In genomic region chr7:46918678-46919371, GRCm38 (mm10) we compare ENCODE assay signal across 7 mouse cellular contexts. TPM values are rescaled to one million over a fixed set of nuclear protein-coding genes. Genes with fewer than 3 reads are reported as not detected.
A peak's percentile ranks its signal among the peaks of the same experiment; 100 is the strongest.
DNase-seq lines count a peak whose midpoint lies in the region; ATAC-seq and TF ChIP-seq lines count a peak whose summit lies in the region.

No protein-coding gene starts in this region.

- no peak overlapping the region for H3K27ac ChIP-seq in thymus, adult 2 months (ENCODE audit: control insufficient read depth, insufficient read depth, low read length)
- H3K27ac ChIP-seq in intestine, embryonic 14.5 days (ENCODE audit: low read depth), result peak overlapping the region; percentile 96
- H3K27ac ChIP-seq in midbrain, postnatal 0 days (ENCODE audit: low read depth, low read length), result no peak overlapping the region

- TF ChIP-seq CTCF in thymus, adult 2 months (IDR thresholded peaks at IDR 0.05; ENCODE audit: borderline replicate concordance, control insufficient read depth, extremely low read depth, insufficient read depth, low read length, poor library complexity), result no peak
- TF ChIP-seq CTCF in midbrain, postnatal 0 days (IDR thresholded peaks at IDR 0.05), result no peak

- H3K4me3 ChIP-seq in thymus, adult 2 months (ENCODE audit: control insufficient read depth, insufficient read depth, low read length), result peak overlapping the region; percentile 28; the same call in 1 of the 2 replicates
- H3K4me3 ChIP-seq in intestine, embryonic 14.5 days (ENCODE audit: low read depth, low read length), result peak overlapping the region; percentile 91
- H3K4me3 ChIP-seq in midbrain, postnatal 0 days (ENCODE audit: low read depth, low read length), result peak overlapping the region; percentile 97

- H3K4me2 ChIP-seq in intestine, embryonic 14.5 days (ENCODE audit: low read length), result peak overlapping the region; percentile 59
- H3K4me2 ChIP-seq in midbrain, postnatal 0 days (ENCODE audit: low read depth, low read length, poor library complexity, severe bottlenecking), result peak overlapping the region; percentile 69

- 16% methylated on average over 13 of the region's 13 CpGs for WGBS in thymus, adult 2 months
- 13% methylated on average over 13 of the region's 13 CpGs for WGBS in intestine, embryonic 14.5 days
- WGBS in midbrain, postnatal 0 days, result 20% methylated on average over 13 of the region's 13 CpGs

- DNase-seq in thymus, adult 2 months, result no peak
- DNase-seq in thymus, postnatal 4 days, result no peak
- peak; percentile 26 for DNase-seq in embryo, embryonic 9.5 days (ENCODE audit: extremely low spot score)
- peak; percentile 54 for DNase-seq in intestine, embryonic 14.5 days (ENCODE audit: low spot score)
- peak; percentile 7 for DNase-seq in midbrain, postnatal 0 days (ENCODE audit: low spot score)
- no peak for DNase-seq in right cerebral cortex, adult 18-20 months
- DNase-seq in left cerebral cortex, postnatal 4 days, result no peak

- H3K9me3 ChIP-seq in intestine, embryonic 14.5 days (ENCODE audit: control insufficient read depth, low read length), result no peaks in the 10 kb centered on the region
- H3K9me3 ChIP-seq in midbrain, postnatal 0 days (ENCODE audit: low read length), result no peaks in the 10 kb centered on the region

- peaks cover 4% of the 10 kb centered on the region for H3K4me1 ChIP-seq in thymus, adult 2 months (replicated peaks; ENCODE audit: control insufficient read depth, insufficient read depth, low read length)
- peaks cover 15% of the 10 kb centered on the region for H3K4me1 ChIP-seq in intestine, embryonic 14.5 days (replicated peaks; ENCODE audit: control insufficient read depth, insufficient read depth, low read length)
- 0 out of 2 replicates have a peak, but pooled peaks cover 11% of the 10 kb centered on the region for H3K4me1 ChIP-seq in midbrain, postnatal 0 days (ENCODE audit: insufficient read depth, low read length)

- no peaks in the 10 kb centered on the region for H3K27me3 ChIP-seq in thymus, adult 2 months (ENCODE audit: control insufficient read depth, insufficient read depth, low read length)
- H3K27me3 ChIP-seq in intestine, embryonic 14.5 days (replicated peaks; ENCODE audit: control insufficient read depth, insufficient read depth, low read length), result no peaks in the 10 kb centered on the region
- no peaks in the 10 kb centered on the region for H3K27me3 ChIP-seq in midbrain, postnatal 0 days (ENCODE audit: insufficient read depth, low read length)

- intact Hi-C loops in left cerebral cortex, postnatal 4 days (cut with DNase I), result no loop called here

- ATAC-seq in intestine, embryonic 14.5 days (replicated peaks; ENCODE audit: low FRiP score, low TSS enrichment, low read depth), result no peak
- no peak for ATAC-seq in midbrain, postnatal 0 days (ENCODE audit: low FRiP score)

- TF ChIP-seq POLR2A in thymus, adult 2 months (IDR thresholded peaks at IDR 0.05; ENCODE audit: control insufficient read depth, extremely low read depth, insufficient read depth, low read length, poor library complexity), result no peak

- no peaks in the 10 kb centered on the region for H3K36me3 ChIP-seq in thymus, adult 2 months (ENCODE audit: control insufficient read depth, insufficient read depth, low read length)
- H3K36me3 ChIP-seq in intestine, embryonic 14.5 days (ENCODE audit: control insufficient read depth, insufficient read depth, low read length), result peaks cover 14% of the 10 kb centered on the region
- no peaks in the 10 kb centered on the region for H3K36me3 ChIP-seq in midbrain, postnatal 0 days (ENCODE audit: insufficient read depth, low read length)

- peak overlapping the region; percentile 90 for H3K9ac ChIP-seq in intestine, embryonic 14.5 days (ENCODE audit: low read length)
- peak overlapping the region; percentile 90 for H3K9ac ChIP-seq in midbrain, postnatal 0 days (replicated peaks; ENCODE audit: low read length, poor library complexity, severe bottlenecking)

RNA-seq across cellular contexts. Expression of gene Tsg101, which starts 0.9 kb away (rescaled TPM):
- polyA plus RNA-seq in thymus, adult 2 months (2012; rRNA removed), result 113 and 123 TPM in 2 replicates
- 165 and 174 TPM in 2 replicates for polyA plus RNA-seq in intestine, embryonic 14.5 days (2014; fragmentation: Nextera tagmentation; extraction: Ambion mirVana)
- total RNA-seq in midbrain, postnatal 0 days (2014; rRNA removed), result 134 and 135 TPM in 2 replicates
- 323 and 329 TPM in 2 replicates for polyA plus RNA-seq in midbrain, postnatal 0 days (2015; fragmentation: Nextera tagmentation; extraction: Ambion mirVana)
- 100 to 1,000 TPM; 126 to 142 TPM for total RNA-seq in left cerebral cortex, postnatal 4 days (2021)

RNA-seq across cellular contexts. Expression of gene Uevld, which starts 39.5 kb away (rescaled TPM):
- polyA plus RNA-seq in thymus, adult 2 months (2012; rRNA removed), result 4.0 and 4.3 TPM in 2 replicates
- polyA plus RNA-seq in intestine, embryonic 14.5 days (2014; fragmentation: Nextera tagmentation; extraction: Ambion mirVana), result 11.4 and 12.6 TPM in 2 replicates
- 10.1 and 10.6 TPM in 2 replicates for total RNA-seq in midbrain, postnatal 0 days (2014; rRNA removed)
- 3.7 TPM in 2 replicates for polyA plus RNA-seq in midbrain, postnatal 0 days (2015; fragmentation: Nextera tagmentation; extraction: Ambion mirVana)
- 10 to 100 TPM; 12.3 to 14.8 TPM for total RNA-seq in left cerebral cortex, postnatal 4 days (2021)

RNA-seq across cellular contexts. Expression of gene Ldhc, which starts 57.8 kb away (rescaled TPM):
- 0.20 TPM in 1 of 2 replicates, not detected in the other for polyA plus RNA-seq in thymus, adult 2 months (2012; rRNA removed)
- polyA plus RNA-seq in intestine, embryonic 14.5 days (2014; fragmentation: Nextera tagmentation; extraction: Ambion mirVana), result not detected in 2 replicates
- not detected in 2 replicates for total RNA-seq in midbrain, postnatal 0 days (2014; rRNA removed)
- 0.22 and 0.32 TPM in 2 replicates for polyA plus RNA-seq in midbrain, postnatal 0 days (2015; fragmentation: Nextera tagmentation; extraction: Ambion mirVana)
- not detected for total RNA-seq in left cerebral cortex, postnatal 4 days (2021)

Comparison
In these comparisons a context has a peak if more than half of its experiments do, and no peak if none do; other contexts are left out.
1. DNase-seq: peak in embryo, embryonic 9.5 days (single experiment), intestine, embryonic 14.5 days (single experiment) and midbrain, postnatal 0 days (single experiment); none in thymus, adult 2 months (single experiment), thymus, postnatal 4 days (single experiment), right cerebral cortex, adult 18-20 months (single experiment) and left cerebral cortex, postnatal 4 days (single experiment).
2. H3K4me3 ChIP-seq: peak in every context shown above with its lines; median percentile 97 in midbrain, postnatal 0 days; 91 in intestine, embryonic 14.5 days; 28 in thymus, adult 2 months.